Mouse (Mus musculus) erythroblast, adult 5-6 weeks (primary cell): ENCODE measurements around the gene Gm10188. TPM values are rescaled to one million over a fixed set of nuclear protein-coding genes. Genes with fewer than 3 reads are reported as not detected.

Experiments
- ATAC-seq: replicated peaks from 2 replicates; pipeline ENCODE4 v1.8.0; 2016; ENCODE audit warnings: moderate number of reproducible peaks, mild to moderate bottlenecking, moderate TSS enrichment, inconsistent platforms; ENCODE audit not compliant: poor library complexity, low FRiP score, severe bottlenecking
- total RNA-seq, 2 experiments: library from RNA; stranded (forward) in 1 of 2; stranded (reverse) in 1 of 2; fragments of 150-400 nt in 1 of 2; fragments of 200-764, 138-1000 nt in 1 of 2; gene quantifications; 2 replicates each; pipeline versions ENCODE4 v1.2.3 to v1.2.4; 2015 to 2017; ENCODE audit warnings: low replicate concordance in 2 of 2

Gene Gm10188
- total RNA-seq, 2 experiments from 2014 or later = not detected

DNA sequence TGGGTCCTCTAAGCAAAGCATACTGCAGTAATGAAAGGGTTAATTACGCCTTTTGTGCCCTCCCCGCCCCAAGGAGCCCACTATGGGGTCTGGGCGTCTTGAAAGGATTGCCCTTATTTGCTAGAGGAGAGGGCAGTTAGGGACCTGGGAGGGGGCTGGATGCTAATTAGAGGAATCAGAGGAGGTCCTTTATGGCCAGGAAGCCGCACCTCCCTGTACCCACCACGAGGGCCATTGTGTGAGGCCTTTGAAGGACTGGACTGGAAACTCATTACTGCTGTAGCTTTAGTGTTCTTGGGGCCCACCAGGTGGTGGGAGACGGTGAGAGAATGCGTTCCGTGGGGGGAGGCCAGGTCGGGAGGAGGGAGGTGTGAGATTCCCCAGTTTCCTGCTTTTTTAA lies 31.9 kb downstream of the Gm10188 start:
- ATAC-seq = no peak

DNA sequence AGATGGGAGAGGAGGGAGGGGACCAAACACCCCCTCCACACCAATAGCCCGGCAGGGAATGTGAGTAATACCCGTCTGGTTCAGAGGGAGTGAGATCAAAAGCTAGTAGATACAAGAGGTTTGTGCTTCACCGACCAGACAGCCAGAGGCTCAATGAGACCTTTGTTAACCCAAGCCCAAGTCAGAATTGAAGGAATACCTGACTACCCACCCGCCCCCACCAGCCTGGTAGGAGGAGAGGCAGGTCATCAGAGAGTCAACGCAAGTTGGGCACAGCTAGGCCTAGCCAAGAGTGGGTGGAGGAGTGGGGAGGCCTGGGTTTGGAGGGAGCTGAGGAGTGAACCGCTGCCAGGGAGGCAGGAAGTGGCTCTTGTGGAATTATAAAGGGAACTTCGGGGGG lies 33.2 kb downstream of the Gm10188 start:
- ATAC-seq = no peak

DNA sequence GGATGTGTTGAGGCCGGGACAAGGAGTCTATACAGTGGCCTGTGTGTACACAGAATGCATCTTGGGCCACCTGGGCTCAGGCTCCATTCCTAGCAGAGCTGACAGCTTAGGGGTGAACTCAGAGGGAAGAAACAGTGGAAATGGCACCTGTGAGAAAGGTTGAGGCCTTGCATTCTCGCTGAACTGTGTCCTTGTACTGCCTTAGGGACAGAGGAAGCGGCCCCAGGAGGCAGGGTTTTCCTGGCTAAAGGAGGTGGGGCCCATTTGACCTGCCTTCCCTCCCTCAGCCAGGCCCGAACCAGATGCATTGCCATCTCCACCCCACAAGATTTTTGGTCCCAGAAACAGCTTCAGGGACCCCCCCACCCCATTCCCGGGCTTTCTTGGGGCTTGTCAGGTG lies 33.9 kb downstream of the Gm10188 start:
- no peak for ATAC-seq

DNA sequence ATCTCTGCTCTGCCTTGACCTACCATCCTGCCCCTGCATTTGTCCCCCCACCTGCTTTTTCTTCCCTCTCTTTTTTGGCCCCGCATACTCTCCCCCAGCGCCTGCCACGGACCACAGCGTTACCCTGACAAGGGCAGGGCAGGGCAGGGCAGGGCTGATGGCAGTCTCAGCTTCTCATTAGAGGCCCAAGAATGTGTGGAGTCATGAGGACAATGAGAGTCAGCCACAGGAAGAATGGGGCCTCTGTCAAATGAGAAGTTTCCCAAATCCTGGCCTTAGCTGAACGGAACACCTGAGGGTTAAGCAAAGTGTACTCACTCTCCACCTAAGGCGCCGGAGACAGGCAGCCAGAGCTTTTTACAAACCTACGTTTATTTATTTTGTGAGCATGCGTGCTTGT lies 34.5 kb downstream of the Gm10188 start:
- ATAC-seq = no peak

DNA sequence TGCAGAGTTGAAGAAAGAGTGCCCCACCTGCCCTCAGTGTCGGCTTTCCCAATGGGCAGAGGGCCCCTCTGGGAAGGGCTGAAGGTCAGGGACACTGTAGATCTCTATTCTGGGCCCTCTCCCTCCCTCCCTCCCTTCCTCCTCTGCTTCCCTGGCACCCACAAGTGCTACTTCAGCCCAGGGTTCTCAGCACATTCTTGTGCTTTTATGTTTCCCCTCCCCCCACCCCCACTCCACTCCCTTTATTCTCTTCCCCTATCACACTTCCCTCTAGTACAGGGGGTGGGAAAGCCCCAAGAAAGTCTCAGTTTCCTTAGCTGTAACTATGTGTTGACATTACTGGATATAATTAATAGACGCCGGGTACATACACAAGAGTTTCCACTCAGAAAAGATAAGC lies 34.9 kb downstream of the Gm10188 start:
- no peak for ATAC-seq

DNA sequence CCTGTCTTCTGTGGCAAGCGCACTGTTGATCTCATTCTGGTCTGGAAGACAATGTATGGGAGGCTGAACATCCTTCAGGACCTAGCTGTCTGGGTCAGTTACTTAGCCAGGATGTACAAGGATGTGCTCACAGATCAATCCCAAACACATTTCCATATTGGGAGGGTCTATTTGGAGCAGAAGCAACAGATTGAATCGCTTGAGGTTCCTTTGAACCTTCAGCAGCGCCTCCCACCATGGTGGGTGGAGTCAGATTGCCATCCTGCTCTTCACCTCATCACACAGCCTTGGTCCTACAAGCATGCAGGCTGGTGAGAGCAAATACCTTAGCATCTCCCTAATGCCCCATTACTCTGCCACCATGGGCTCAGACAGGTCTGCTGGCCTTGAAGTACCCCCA lies 35.8 kb downstream of the Gm10188 start:
- no peak for ATAC-seq

DNA sequence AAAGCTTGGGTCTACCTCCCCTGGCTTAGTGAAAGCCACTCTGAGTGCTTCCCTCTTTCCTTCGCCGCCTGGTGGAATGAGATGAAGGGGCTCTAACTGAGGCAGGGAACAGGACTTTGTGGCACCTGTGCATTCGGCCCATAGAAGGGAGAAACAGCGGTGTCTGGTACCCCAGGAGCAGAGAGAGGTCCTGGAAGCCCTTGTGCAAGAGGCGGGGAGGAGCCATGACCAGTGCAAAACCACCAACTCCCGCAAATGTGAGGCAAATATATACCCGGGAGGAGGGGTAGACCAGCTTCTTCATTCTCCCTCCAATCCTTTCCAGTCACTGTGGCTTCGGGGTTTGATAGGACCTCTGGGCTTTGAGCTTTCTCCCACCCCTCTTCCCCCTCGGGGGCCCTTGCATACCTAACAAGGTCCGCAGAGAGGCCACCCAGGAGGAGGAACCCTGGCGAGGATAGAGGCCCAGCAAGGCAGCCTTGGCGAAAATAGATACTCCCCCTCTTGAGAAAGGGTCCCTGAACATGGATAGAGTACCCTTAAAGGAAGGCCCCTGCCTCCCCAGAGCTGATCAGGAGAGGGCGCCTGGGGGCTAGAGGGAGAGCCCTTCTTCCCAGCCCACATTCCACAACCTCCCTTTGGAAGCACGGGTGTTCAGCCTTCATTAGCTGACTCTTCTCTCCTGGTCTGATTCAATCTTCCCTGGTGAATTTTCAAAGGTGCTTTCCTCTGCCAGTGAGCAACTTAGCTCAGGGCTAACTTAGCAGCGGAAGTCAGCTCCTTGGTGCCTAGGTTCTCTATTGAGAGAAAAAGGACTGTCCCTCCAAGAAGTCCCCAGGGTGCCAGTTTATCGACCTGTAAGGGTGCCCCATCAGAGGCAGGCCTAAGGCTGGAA lies 37.5 kb downstream of the Gm10188 start:
- ATAC-seq = no peak

DNA sequence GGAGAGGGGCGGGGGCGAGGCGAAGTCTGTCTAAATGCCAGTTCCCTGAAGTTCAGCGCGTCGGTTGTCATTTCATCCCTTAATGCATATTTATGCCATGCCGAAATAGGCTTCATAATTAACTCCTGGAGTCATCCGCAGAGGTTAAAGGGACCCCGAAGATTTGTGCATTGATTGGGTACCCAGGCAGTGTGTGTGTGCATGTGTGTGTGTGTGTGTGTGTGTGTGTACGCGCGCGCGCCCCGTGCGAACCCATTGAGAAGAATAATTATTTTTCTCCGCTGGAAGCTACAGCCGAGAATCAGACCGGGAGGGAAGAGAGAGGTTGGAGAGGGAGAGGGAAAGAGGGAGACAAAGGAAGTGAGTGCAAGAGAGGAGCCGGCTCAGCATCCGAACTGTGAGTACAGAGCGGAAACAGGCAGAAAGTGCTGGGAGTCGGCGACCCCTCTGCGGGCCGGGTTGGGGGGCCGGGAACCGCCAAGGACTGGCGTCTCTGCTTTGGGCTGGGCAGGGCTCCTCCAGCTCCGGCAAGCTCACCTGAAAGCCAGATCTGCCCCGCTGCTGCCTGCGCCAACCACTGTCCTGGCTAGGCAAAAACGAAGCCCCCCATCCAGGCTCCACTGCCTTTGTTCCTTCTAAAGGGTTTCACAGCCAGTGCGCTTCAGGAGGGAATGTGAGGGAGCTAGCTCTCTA lies 38.3 kb downstream of the Gm10188 start, which contains the start of the genes Lemd1 and AC124108.1:
Gene Lemd1 (plus strand): TSS at position 339 of the 693 bp plus-strand sequence.
Gene AC124108.1 (plus strand): TSS at position 365 of the 693 bp plus-strand sequence.
- ATAC-seq = no peak

DNA sequence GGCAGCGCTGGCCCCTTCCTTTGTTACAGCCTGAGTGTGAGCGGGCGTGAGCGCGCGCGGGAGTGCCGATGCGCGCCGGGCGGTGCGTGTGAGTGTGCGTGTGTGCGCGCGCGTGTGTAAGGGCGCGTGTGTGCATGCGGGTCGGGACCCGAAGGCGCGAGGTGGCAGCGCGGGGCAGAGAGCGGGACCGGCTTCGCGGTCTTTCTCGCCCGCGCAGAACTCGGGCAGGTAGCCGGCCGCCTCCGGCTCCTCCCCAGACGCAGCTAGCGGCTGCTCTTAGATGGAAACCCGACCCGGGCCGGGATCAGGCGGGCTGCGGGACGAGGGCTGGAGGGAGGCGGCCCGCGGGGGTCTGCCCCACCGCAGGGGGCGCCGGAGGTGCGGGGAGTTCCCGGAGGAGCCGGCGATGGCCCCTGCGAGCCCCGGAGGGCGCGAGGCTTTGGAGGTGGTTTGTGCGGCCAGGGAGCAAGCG lies 38.9 kb downstream of the Gm10188 start:
- ATAC-seq = no peak

DNA sequence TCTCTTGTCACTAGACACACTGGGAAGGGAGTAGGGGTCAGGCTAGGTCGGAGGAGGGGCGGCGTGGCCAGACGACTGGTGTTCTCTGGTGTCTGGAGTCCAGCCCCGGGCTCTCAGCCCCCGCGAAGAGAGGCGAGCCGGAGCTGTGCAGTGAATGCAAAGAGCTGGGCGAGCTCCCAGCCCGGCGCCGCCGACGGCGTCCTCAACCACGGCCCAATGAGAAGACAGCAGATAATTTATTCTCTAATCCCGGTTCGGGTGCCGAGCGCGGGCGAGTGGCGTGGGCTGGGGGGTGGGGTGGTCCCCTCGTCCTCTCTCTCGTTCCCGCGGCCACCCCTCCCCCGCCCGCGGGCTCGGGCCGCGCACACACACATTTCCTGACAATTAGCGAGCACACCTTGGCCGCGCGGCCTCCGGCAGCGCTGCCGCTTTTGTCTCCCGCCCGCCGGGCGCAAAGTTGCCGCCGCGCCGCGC lies 39.5 kb downstream of the Gm10188 start:
- ATAC-seq = no peak

DNA sequence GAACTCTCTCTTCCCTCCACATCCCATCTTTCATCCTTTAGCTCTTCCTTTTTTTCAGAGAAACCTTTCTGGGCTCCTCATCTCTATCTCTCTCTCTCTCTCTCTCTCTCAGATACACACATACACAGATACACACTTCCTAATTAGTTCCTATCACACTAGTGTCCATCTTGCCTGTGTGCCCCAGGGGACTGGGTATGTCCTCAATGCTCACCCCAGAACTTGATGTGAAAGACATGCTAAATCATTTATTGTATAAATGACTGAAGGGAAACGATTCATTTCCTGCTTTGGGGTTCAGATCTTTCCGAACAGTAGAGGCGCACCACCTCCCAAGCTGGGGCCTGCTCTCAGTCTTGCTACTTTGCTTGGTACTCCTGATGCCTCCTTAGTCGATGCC lies 40.3 kb downstream of the Gm10188 start:
- ATAC-seq = no peak

DNA sequence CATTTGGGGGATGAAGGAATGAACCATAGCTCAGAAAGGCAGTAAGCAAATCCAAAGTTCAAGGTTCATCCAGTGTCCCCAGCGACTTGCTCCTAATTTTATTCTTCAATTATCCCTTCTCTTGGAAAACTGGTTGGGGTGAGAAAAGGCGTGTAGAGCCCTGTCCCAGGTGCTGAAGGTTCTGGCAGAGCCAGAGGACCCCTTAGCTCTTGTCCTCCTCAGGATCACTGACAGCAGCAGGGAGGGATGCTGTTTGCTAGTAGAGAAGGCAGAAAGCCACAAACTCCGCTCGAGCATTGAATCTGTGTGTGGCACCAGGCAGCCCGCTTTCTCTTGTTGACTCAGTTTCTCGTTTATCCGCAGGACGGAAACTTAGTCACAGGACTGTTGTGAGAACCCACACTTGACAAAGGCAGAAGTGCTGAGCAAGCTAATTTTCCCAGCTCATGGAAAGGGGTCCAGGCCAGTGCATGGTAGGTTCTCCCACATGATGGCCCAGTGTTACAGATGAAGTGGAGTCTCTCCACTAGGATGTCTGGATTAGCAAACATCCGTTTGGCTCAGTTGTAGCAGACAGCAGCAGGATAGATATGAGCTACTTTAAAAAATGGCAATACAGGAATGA lies 41.0 kb downstream of the Gm10188 start:
- ATAC-seq = no peak

DNA sequence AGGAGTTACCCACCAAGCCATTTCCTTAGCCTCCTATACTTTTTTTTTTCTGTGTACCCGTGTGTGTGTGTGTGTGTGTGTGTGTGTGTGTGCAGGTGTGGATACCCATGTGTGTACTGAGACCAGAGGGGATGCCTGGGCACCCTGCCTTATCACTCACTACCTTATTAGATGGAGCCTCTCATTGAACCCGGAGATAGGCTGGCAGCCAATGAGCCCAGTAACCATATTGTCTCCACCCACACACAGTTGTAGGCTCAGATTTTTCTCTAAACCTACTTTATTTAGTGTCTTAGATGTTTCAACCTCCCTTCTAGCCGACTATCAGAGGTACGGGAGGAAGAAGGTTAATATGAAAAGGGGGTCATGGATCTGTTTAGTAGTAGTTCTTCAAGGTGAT lies 43.3 kb downstream of the Gm10188 start:
- ATAC-seq = no peak

Other genes starting within 250 kb of the Gm10188 start
- gene Elk4, start 222.2 kb downstream of the Gm10188 start, total RNA-seq (2015; ENCODE audit: low replicate concordance) = 96.8 and 101 TPM in 2 replicates
- gene Elk4, start 222.2 kb downstream of the Gm10188 start, total RNA-seq (2017; ENCODE audit: low replicate concordance) = 75.8 and 94.4 TPM in 2 replicates
- gene Mfsd4a, start 161.7 kb downstream of the Gm10188 start, total RNA-seq (2015; ENCODE audit: low replicate concordance) = not detected in 2 replicates
- 0.68 and 2.9 TPM in 2 replicates for gene Mfsd4a, start 161.7 kb downstream of the Gm10188 start, total RNA-seq (2017; ENCODE audit: low replicate concordance)
- not detected in 2 replicates for gene Cdk18, start 90.1 kb downstream of the Gm10188 start, total RNA-seq (2015; ENCODE audit: low replicate concordance)
- gene Cdk18, start 90.1 kb downstream of the Gm10188 start, total RNA-seq (2017; ENCODE audit: low replicate concordance) = 0.28 TPM in 1 of 2 replicates, not detected in the other
- not detected in 2 replicates for gene Lemd1, start 38.3 kb downstream of the Gm10188 start, total RNA-seq (2015; ENCODE audit: low replicate concordance)
- not detected in 2 replicates for gene Lemd1, start 38.3 kb downstream of the Gm10188 start, total RNA-seq (2017; ENCODE audit: low replicate concordance)
- not detected in 2 replicates for gene AC124108.1, start 38.3 kb downstream of the Gm10188 start, total RNA-seq (2015; ENCODE audit: low replicate concordance)
- gene AC124108.1, start 38.3 kb downstream of the Gm10188 start, total RNA-seq (2017; ENCODE audit: low replicate concordance) = not detected in 2 replicates
- not detected in 2 replicates for gene Klhdc8a, start 68.9 kb upstream of the Gm10188 start, total RNA-seq (2015; ENCODE audit: low replicate concordance)
- not detected in 2 replicates for gene Klhdc8a, start 68.9 kb upstream of the Gm10188 start, total RNA-seq (2017; ENCODE audit: low replicate concordance)
- 4.4 and 7.7 TPM in 2 replicates for gene Nuak2, start 86.4 kb upstream of the Gm10188 start, total RNA-seq (2015; ENCODE audit: low replicate concordance)
- gene Nuak2, start 86.4 kb upstream of the Gm10188 start, total RNA-seq (2017; ENCODE audit: low replicate concordance) = 1.8 and 3.7 TPM in 2 replicates
- gene Tmcc2, start 161.5 kb upstream of the Gm10188 start, total RNA-seq (2015; ENCODE audit: low replicate concordance) = 2,859 and 3,164 TPM in 2 replicates
- 5,593 and 6,096 TPM in 2 replicates for gene Tmcc2, start 161.5 kb upstream of the Gm10188 start, total RNA-seq (2017; ENCODE audit: low replicate concordance)
- 36.8 and 37.3 TPM in 2 replicates for gene Dstyk, start 187.8 kb upstream of the Gm10188 start, total RNA-seq (2015; ENCODE audit: low replicate concordance)
- 46.4 and 59.1 TPM in 2 replicates for gene Dstyk, start 187.8 kb upstream of the Gm10188 start, total RNA-seq (2017; ENCODE audit: low replicate concordance)
- gene Rbbp5, start 247.6 kb upstream of the Gm10188 start, total RNA-seq (2015; ENCODE audit: low replicate concordance) = 12.7 and 21.7 TPM in 2 replicates
- gene Rbbp5, start 247.6 kb upstream of the Gm10188 start, total RNA-seq (2017; ENCODE audit: low replicate concordance) = 16.3 and 17.6 TPM in 2 replicates